Mouse (Mus musculus): ENCODE results near the gene Lypd6b.

The Lypd6b gene

GRCm38 (mm10) chr2:49818126-49818525, 30.6 kb downstream of the Lypd6b start:
- DNase-seq (ENCODE audit: low spot score in 2 of 2), result no peak

DNA sequence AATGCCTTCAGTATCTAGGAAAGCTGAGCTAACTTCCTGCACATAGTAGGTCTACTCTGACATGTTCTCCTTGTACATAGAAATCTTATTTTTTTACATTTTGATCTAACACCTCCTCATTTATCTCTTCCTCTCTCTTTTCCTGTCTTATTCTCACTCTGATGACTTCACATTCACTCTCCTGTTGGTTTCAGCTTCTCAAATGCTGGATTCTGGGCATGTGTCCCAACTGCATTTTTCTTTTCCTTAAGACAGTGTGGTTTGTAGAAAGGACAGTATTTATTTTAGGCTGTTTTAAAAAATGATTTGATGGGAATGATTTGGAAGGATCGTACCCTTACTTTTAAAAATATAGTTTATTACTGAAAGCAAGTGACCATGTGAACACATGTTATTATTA, 34.8 kb downstream of the Lypd6b start:
- no peak for DNase-seq (ENCODE audit: low spot score in 2 of 2)

- no peak for DNase-seq (ENCODE audit: low spot score in 2 of 2)
Measured at GRCm38 (mm10) chr2:49825588-49825987, 38.1 kb downstream of the Lypd6b start.

- DNase-seq (ENCODE audit: low spot score in 2 of 2), result no peak
Measured at GRCm38 (mm10) chr2:49827756-49828155, 40.3 kb downstream of the Lypd6b start.

- no peak for DNase-seq (ENCODE audit: low spot score in 2 of 2)
Measured at GRCm38 (mm10) chr2:49830369-49830768, 42.9 kb downstream of the Lypd6b start.

GRCm38 (mm10) chr2:49832277-49832803, 44.9 kb downstream of the Lypd6b start:
- no peak for DNase-seq (ENCODE audit: low spot score in 2 of 2)

DNA sequence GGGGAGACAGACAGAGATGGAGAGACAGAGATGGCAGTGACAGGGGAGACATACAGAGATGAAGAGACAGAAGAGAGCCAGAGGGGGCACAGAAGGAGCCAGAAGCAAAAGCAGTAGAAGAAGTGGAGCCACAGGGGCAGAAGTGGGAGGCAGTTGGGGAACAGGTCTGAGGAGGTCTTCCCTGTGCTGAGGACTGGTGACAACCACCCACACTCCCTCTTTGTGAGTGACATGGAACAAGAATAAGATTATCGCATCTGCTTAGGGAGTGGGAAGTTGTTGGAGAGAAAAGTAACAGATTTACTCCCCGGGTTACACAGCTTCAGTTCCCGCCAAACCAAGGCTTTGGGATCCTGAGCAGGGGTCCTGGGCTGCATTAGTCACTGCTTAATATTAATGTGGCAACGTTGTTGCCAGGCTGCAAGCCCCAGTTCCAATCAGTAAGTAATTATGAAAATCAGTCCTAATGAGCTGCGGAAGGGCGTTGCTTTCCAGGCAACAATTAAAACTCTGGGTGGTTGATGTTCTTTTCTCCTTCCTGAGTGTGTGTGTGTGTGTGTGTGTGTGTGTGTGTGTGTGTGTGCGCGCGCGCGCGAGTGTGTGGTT, 50.1 kb downstream of the Lypd6b start:
- no peak for DNase-seq (ENCODE audit: low spot score in 2 of 2)

DNA sequence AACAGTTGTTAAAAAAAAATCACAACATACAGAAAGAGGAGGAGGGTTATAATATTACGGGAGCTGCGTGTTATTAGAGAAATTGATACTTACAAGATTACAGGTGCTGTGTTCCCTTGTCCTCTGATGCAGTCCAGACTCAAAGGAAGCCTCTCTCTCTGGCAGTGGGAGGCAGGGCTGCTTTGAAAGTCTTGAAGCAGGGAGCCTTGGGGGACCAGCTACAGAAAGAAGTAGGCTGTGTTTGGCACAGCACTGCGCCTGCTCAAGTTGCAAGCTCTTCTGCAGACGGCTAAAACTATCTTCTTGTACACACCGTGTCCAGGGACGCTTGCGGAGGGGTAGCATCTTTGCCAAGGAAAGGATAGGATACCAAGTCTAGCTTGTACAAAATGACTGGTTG, 51.1 kb downstream of the Lypd6b start:
- no peak for DNase-seq (ENCODE audit: low spot score in 2 of 2)

DNA sequence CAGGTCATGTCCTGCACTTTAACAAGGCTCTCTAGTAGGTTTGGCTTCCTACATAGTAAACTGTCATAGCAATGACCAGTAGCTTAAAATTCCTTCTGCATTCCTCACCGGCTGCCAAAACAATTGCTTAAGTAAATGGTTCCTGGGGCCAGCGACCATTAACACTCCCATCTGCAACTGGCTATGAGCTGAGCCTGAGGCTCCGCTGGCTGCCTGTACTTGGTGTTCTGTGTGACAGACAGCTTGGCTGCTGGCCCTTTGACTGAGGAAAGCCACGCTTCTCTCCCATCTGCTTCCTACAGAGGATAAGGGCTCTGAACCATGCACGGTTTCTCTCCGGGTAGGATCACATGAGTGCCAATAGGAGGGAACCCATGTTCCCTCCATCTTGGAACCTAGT, 53.1 kb downstream of the Lypd6b start:
- DNase-seq (ENCODE audit: low spot score in 2 of 2), result no peak

GRCm38 (mm10) chr2:49841089-49841488, 53.6 kb downstream of the Lypd6b start:
- DNase-seq (ENCODE audit: low spot score in 2 of 2), result no peak

GRCm38 (mm10) chr2:49845104-49845503, 57.6 kb downstream of the Lypd6b start:
- DNase-seq (ENCODE audit: low spot score in 2 of 2), result no peak

GRCm38 (mm10) chr2:49846097-49846496, 58.6 kb downstream of the Lypd6b start:
- no peak for DNase-seq (ENCODE audit: low spot score in 2 of 2)

- no peak for DNase-seq (ENCODE audit: low spot score in 2 of 2)
Measured at GRCm38 (mm10) chr2:49846880-49847279, 59.4 kb downstream of the Lypd6b start.

DNA sequence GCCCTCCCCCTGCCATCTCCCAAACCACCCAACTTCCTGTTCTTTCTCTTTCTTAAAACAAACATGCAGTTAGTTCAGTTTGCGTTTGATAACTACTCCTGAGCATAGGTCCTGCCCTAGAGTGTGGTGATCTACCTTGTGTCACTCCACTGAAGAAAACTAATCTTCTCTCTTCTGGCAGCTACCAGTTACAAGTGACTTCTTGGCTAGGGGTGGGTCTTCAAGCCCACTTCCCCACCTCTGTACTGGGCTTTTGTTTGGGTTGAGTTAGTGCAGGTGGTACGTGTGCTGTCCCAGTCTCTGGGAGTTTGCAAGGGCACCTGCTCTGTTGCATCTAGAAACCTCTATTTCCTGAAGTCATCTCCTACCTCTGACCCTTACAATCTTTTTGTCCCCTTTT, 60.3 kb downstream of the Lypd6b start:
- DNase-seq (ENCODE audit: low spot score in 2 of 2), result no peak

GRCm38 (mm10) chr2:49849771-49850170, 62.3 kb downstream of the Lypd6b start:
- DNase-seq (ENCODE audit: low spot score in 2 of 2), result no peak

- no peak for DNase-seq (ENCODE audit: low spot score in 2 of 2)
Measured at GRCm38 (mm10) chr2:49851977-49852376, 64.5 kb downstream of the Lypd6b start.

DNA sequence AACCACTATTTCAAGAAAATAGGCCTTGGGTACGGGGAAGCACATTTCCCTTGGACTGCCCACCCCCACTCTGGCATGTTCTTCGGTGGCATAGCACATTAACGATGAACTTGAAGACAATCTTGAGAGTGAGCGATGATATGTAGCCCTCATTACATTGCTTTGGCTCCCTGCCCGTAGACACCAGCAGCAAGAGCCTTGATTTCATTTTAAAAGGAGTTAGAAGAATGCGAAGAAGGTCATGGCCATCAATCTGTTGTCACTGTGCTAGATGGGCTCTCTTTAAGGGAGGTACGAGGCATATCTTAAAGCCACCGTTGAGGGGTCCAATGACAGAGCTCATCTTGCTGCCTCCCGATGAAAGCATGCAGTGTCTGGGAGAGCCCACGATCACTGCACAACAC, 68.7 kb downstream of the Lypd6b start:
- no peak for DNase-seq (ENCODE audit: low spot score in 2 of 2)

DNA sequence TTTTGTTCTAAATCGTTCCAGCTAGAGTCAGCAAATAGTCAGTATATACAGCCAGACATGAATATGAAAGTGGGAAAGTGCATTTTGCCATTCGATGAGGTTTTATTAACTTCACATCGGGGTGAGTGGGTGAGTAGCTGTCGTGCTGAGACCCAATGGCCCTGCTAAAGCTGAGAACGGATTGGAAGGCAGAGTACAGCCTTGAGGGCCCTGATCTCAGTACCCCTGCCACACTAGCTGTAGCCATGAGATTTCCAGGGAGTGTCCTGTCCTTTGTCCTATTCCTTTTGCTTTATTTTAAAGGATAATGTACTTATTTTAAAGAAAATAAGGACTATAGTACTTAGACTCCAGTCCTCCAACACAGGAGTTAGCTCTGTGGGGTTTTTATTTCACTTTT, 69.1 kb downstream of the Lypd6b start:
- no peak for DNase-seq (ENCODE audit: low spot score in 2 of 2)

- DNase-seq (ENCODE audit: low spot score in 2 of 2), result no peak
Measured at GRCm38 (mm10) chr2:49860219-49860962, 72.9 kb downstream of the Lypd6b start.

GRCm38 (mm10) chr2:49860969-49861592, 73.6 kb downstream of the Lypd6b start:
- no peak for DNase-seq (ENCODE audit: low spot score in 2 of 2)

- no peak for DNase-seq (ENCODE audit: low spot score in 2 of 2)
Measured at GRCm38 (mm10) chr2:49861658-49862057, 74.2 kb downstream of the Lypd6b start.

DNA sequence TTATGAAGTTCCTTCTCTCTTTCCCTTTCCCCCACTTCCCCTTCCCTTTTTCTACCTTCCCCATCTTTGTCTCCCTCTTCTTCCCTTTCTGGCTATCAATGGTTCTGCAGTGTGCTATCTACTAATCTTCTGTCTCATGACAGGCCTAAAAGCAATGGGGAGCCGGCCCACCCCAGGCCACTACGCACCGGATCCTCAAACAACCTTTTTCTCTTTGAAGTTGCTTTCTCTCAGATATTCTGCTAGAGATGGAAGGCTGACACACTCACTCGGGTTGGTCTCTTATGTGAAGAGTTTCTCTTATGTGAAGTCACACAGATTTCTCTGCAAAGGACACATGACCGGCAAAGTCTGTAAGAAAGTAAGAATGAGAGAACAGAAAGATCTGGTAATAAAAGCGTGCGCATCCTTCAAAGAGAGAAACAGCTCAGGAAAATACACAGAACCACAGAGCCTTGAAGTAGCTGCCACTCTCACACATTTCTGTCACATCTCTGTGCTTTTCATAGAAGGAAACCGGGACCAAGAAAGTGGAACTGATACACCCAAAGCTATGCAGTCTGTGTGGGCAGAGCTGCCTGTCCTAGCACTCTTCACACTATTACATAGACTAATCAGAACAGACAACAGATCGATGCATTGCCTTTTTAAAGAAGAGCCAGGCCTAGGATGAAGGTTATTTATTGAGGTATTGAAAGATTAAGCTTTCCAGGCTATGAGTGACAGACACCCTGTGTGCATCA, 80.8 kb downstream of the Lypd6b start:
- DNase-seq (ENCODE audit: low spot score in 2 of 2), result no peak

Data from spleen, postnatal 14 days (tissue).